Mouse (Mus musculus) limb, embryonic 14.5 days (tissue): ENCODE data around the gene Trpc1. TPM values are rescaled to one million over a fixed set of nuclear protein-coding genes. Genes with fewer than 3 reads are reported as not detected.

Experiments
- ATAC-seq: fragments of 200-750 bp; cut with Nextera tagmentation; 2 replicates; pipeline ENCODE4 v1.8.0; 2017; ENCODE audit warnings: low read depth, moderate number of reproducible peaks, moderate TSS enrichment; ENCODE audit not compliant: low FRiP score
- DNase-seq: peaks from one replicate; pipeline ENCODE4 v3.0.0-alpha.2; 2015; ENCODE audit warnings: low spot score
- H3K27ac ChIP-seq: fragments of 300-500 bp; sonication (generic); replicated peaks from 2 replicates; pipeline ENCODE4 v1.5.1; 2014; ENCODE audit warnings: low read depth, mild to moderate bottlenecking, low read length, moderate library complexity, mixed read lengths
- H3K27me3 ChIP-seq: fragments of 300-500 bp; sonication (generic); 2 replicates; pipeline ENCODE4 v1.6.1; 2014; ENCODE audit warnings: low read length, mixed read lengths; ENCODE audit not compliant: control insufficient read depth, insufficient read depth
- H3K36me3 ChIP-seq: fragments of 300-500 bp; sonication (generic); 2 replicates; pipeline ENCODE4 v1.6.1; 2014; ENCODE audit warnings: mild to moderate bottlenecking, low read length, moderate library complexity, mixed read lengths; ENCODE audit not compliant: control insufficient read depth, insufficient read depth
- H3K4me1 ChIP-seq: fragments of 300-500 bp; sonication (generic); 2 replicates; pipeline ENCODE4 v1.6.1; 2014; ENCODE audit warnings: antibody characterized with exemption, low read length, mixed read lengths; ENCODE audit not compliant: control insufficient read depth, insufficient read depth
- H3K4me2 ChIP-seq: fragments of 300-500 bp; sonication (generic); replicated peaks from 2 replicates; pipeline ENCODE4 v1.6.1; 2014; ENCODE audit warnings: low read depth, mild to moderate bottlenecking, low read length, moderate library complexity; ENCODE audit not compliant: severe bottlenecking
- H3K4me3 ChIP-seq: fragments of 300-500 bp; sonication (generic); replicated peaks from 2 replicates; pipeline ENCODE4 v1.5.1; 2014; ENCODE audit warnings: low read length
- H3K9ac ChIP-seq: fragments of 300-500 bp; sonication (generic); 2 replicates; pipeline ENCODE4 v1.6.1; 2014; ENCODE audit warnings: mild to moderate bottlenecking, low read depth, low read length, moderate library complexity; ENCODE audit not compliant: severe bottlenecking
- H3K9me3 ChIP-seq: fragments of 300-500 bp; sonication (generic); 2 replicates; pipeline ENCODE4 v1.6.1; 2016; ENCODE audit warnings: low read length; ENCODE audit not compliant: control insufficient read depth
- POLR2A ChIP-seq: fragments of 200-500 bp; IDR thresholded peaks from 2 replicates; pipeline ENCODE4 v1.8.0; 2012; ENCODE audit warnings: inconsistent platforms, mild to moderate bottlenecking, moderate library complexity, borderline replicate concordance; ENCODE audit not compliant: insufficient read depth, insufficient read length; ENCODE audit errors: extremely low read depth
- WGBS: fragments of 180-500 bp; shearing (Covaris S2); extraction: QIAGEN DNeasy Blood & Tissue Kit; methylation state at CpG from one replicate; pipeline ENCODE4 v1.1.7; 2014; 5-methylcytosine and 5-hydroxymethylcytosine counted together
- polyA plus RNA-seq, 2 experiments: library from polyadenylated mRNA; depleted of rRNA in 1 of 2; stranded (reverse) in 1 of 2; unstranded in 1 of 2; fragments of >200 nt; fragmentation: Nextera tagmentation in 1 of 2; extraction: Ambion mirVana in 1 of 2; gene quantifications; 2 replicates each; pipeline versions ENCODE4 v1.2.1 to v1.2.3; 2012 to 2014

Trpc1 gene
- polyA plus RNA-seq, 2 experiments, result 2.9 to 3.6 TPM

GRCm38 (mm10) chr9:95696581-95696980 is 53.6 kb downstream of the Trpc1 start:
- Histone ChIP-seq H3K27me3 (no peaks in the 10 kb centered on the region), H3K4me3 (no peak overlapping the region), H3K9ac (no peak overlapping the region), H3K27ac (no peak overlapping the region), H3K4me2 (no peak overlapping the region), H3K9me3 (no peaks in the 10 kb centered on the region), H3K36me3 (no peaks in the 10 kb centered on the region), H3K4me1 (peaks cover 15% of the 10 kb centered on the region)
- WGBS, result 62% methylated on average over 6 of the region's 6 CpGs
- DNase-seq (no peak), ATAC-seq (no peak)
- TF ChIP-seq POLR2A, result no peak

- TF ChIP-seq POLR2A, result no peak
- DNase-seq (no peak), ATAC-seq (no peak)
- no peak overlapping the region for H3K4me3 ChIP-seq
- peaks cover 15% of the 10 kb centered on the region for H3K4me1 ChIP-seq
- no peak overlapping the region for H3K9ac ChIP-seq
- no peaks in the 10 kb centered on the region for H3K27me3 ChIP-seq
- H3K27ac ChIP-seq, result no peak overlapping the region
- H3K9me3 ChIP-seq, result no peaks in the 10 kb centered on the region
- no peaks in the 10 kb centered on the region for H3K36me3 ChIP-seq
- 85% methylated on average over 15 of the region's 15 CpGs for WGBS
- H3K4me2 ChIP-seq, result no peak overlapping the region
Observed at GRCm38 (mm10) chr9:95695023-95695422, 55.2 kb downstream of the Trpc1 start.

GRCm38 (mm10) chr9:95694526-95694925 is 55.6 kb downstream of the Trpc1 start:
- Histone ChIP-seq H3K27me3 (no peaks in the 10 kb centered on the region), H3K36me3 (no peaks in the 10 kb centered on the region), H3K4me3 (no peak overlapping the region), H3K4me1 (peaks cover 15% of the 10 kb centered on the region), H3K9me3 (no peaks in the 10 kb centered on the region), H3K9ac (no peak overlapping the region), H3K4me2 (peak overlapping the region; percentile 40; the same call in 1 of the 2 replicates), H3K27ac (no peak overlapping the region)
- DNase-seq (no peak), ATAC-seq (no peak)
- 68% methylated on average over 12 of the region's 12 CpGs for WGBS
- TF ChIP-seq POLR2A, result no peak

GRCm38 (mm10) chr9:95693528-95694100 is 56.6 kb downstream of the Trpc1 start:
- 23% methylated on average over 11 of the region's 11 CpGs for WGBS

GRCm38 (mm10) chr9:95692823-95693222 is 57.4 kb downstream of the Trpc1 start:
- no peak for DNase-seq
- H3K36me3 ChIP-seq, result no peaks in the 10 kb centered on the region
- H3K4me2 ChIP-seq, result peak overlapping the region; percentile 9; the same call in 1 of the 2 replicates

More at GRCm38 (mm10) chr9:95693528-95694100, 56.6 kb downstream of the Trpc1 start:
- TF ChIP-seq POLR2A, result no peak
- no peaks in the 10 kb centered on the region for H3K27me3 ChIP-seq
- ATAC-seq (no peak), DNase-seq (no peak)
- H3K27ac ChIP-seq, result no peak overlapping the region
- peak overlapping the region; percentile 15; the same call in 1 of the 2 replicates for H3K4me3 ChIP-seq
- H3K9ac ChIP-seq, result 0 out of 2 replicates have a peak overlapping the region, but pooled peaks have one; percentile 3
- no peaks in the 10 kb centered on the region for H3K9me3 ChIP-seq
- H3K4me1 ChIP-seq, result peaks cover 15% of the 10 kb centered on the region
- H3K4me2 ChIP-seq, result peak overlapping the region; percentile 40
- H3K36me3 ChIP-seq, result no peaks in the 10 kb centered on the region

More at GRCm38 (mm10) chr9:95692823-95693222, 57.4 kb downstream of the Trpc1 start:
- no peak overlapping the region for H3K27ac ChIP-seq
- no peak for TF ChIP-seq POLR2A
- no peak overlapping the region for H3K4me3 ChIP-seq
- no peaks in the 10 kb centered on the region for H3K27me3 ChIP-seq
- WGBS, result 23% methylated on average over 8 of the region's 8 CpGs
- H3K9ac ChIP-seq, result no peak overlapping the region
- ATAC-seq, result no peak
- H3K9me3 ChIP-seq, result no peaks in the 10 kb centered on the region
- H3K4me1 ChIP-seq, result peaks cover 15% of the 10 kb centered on the region
